Mouse (Mus musculus) liver, embryonic 14.5 days (tissue): ENCODE data around the gene Frmd5. TPM values are rescaled to one million over a fixed set of nuclear protein-coding genes. Genes with fewer than 3 reads are reported as not detected.

Experiments
- ATAC-seq: fragments of 200-750 bp; cut with Nextera tagmentation; 2 replicates; pipeline ENCODE4 v1.8.0; 2017; ENCODE audit warnings: moderate number of reproducible peaks, mild to moderate bottlenecking, moderate library complexity; ENCODE audit not compliant: insufficient read depth
- DNase-seq, 3 experiments: peaks; one replicate each; pipeline ENCODE4 v3.0.0-alpha.2; 2012 to 2013; ENCODE audit warnings: low read depth in 3 of 3, low spot score in 3 of 3
- H3K27ac ChIP-seq: fragments of 300-500 bp; sonication (generic); 2 replicates; pipeline ENCODE4 v1.5.1; 2014; ENCODE audit warnings: moderate library complexity, mild to moderate bottlenecking, control low read depth, inconsistent platforms
- H3K27me3 ChIP-seq: fragments of 300-500 bp; sonication (generic); 2 replicates; pipeline ENCODE4 v1.6.1; 2014; ENCODE audit warnings: mild to moderate bottlenecking, low read length, moderate library complexity; ENCODE audit not compliant: control insufficient read depth, insufficient read depth
- H3K36me3 ChIP-seq: fragments of 300-500 bp; sonication (generic); replicated peaks from 2 replicates; pipeline ENCODE4 v1.6.1; 2014; ENCODE audit warnings: low read depth; ENCODE audit not compliant: control insufficient read depth, insufficient read depth
- H3K4me1 ChIP-seq, 2 experiments: fragments of 200-500 bp in 1 of 2; fragments of 300-500 bp in 1 of 2; sonication (generic) in 1 of 2; replicated peaks; 2 replicates each; pipeline ENCODE4 v1.6.1; 2012 to 2014; ENCODE audit warnings: antibody characterized with exemption in 1 of 2, inconsistent platforms in 1 of 2, low read length in 1 of 2; ENCODE audit not compliant: control insufficient read depth in 2 of 2, insufficient read depth in 2 of 2
- H3K4me2 ChIP-seq: fragments of 300-500 bp; sonication (generic); 2 replicates; pipeline ENCODE4 v1.6.1; 2014; ENCODE audit warnings: low read depth, mild to moderate bottlenecking, control low read depth, moderate library complexity
- H3K4me3 ChIP-seq, 2 experiments: fragments of 200-500 bp in 1 of 2; fragments of 300-500 bp in 1 of 2; sonication (generic) in 1 of 2; 2 replicates each; pipeline ENCODE4 v1.5.1; 2012 to 2014; ENCODE audit warnings: low read depth in 2 of 2, low read length in 2 of 2, mild to moderate bottlenecking in 2 of 2, control low read depth in 1 of 2, inconsistent platforms in 1 of 2, moderate library complexity in 1 of 2; ENCODE audit not compliant: insufficient read depth in 1 of 2
- H3K9ac ChIP-seq: fragments of 300-500 bp; sonication (generic); replicated peaks from 2 replicates; pipeline ENCODE4 v1.6.1; 2014; ENCODE audit warnings: mild to moderate bottlenecking, control low read depth, moderate library complexity
- H3K9me3 ChIP-seq: fragments of 300-500 bp; sonication (generic); 2 replicates; pipeline ENCODE4 v1.6.1; 2016; ENCODE audit warnings: low read length, mixed read lengths; ENCODE audit not compliant: control insufficient read depth
- CTCF ChIP-seq: IDR thresholded peaks from 2 replicates; pipeline ENCODE4 v1.5.1; 2016; ENCODE audit warnings: antibody characterized with exemption, low read depth, control low read depth
- EP300 ChIP-seq: IDR thresholded peaks from 2 replicates; pipeline ENCODE4 v1.6.1; 2016; ENCODE audit warnings: antibody characterized with exemption, low read depth
- WGBS: fragments of 180-500 bp; shearing (Covaris S2); extraction: QIAGEN DNeasy Blood & Tissue Kit; methylation state at CpG from one replicate; pipeline ENCODE4 v1.1.7; 2014; ENCODE audit not compliant: insufficient replicate concordance; 5-methylcytosine and 5-hydroxymethylcytosine counted together
- polyA plus RNA-seq, 2 experiments: library from polyadenylated mRNA; depleted of rRNA in 1 of 2; stranded (reverse) in 1 of 2; unstranded in 1 of 2; fragments of >200 nt; fragmentation: Nextera tagmentation in 1 of 2; extraction: Ambion mirVana in 1 of 2; gene quantifications; 2 replicates each; pipeline versions ENCODE4 v1.2.1 to v1.2.3; 2012 to 2014

Gene Frmd5
- polyA plus RNA-seq, 2 experiments = 0.06 to 0.12 TPM

GRCm38 (mm10) chr2:121739410-121739809, 67.5 kb downstream of the Frmd5 start:
- DNase-seq = no peak
- WGBS = 61% methylated on average over 4 of the region's 4 CpGs
- TF ChIP-seq CTCF (no peak), EP300 (no peak)

GRCm38 (mm10) chr2:121733426-121733825, 73.5 kb downstream of the Frmd5 start:
- WGBS = 68% methylated on average over 7 of the region's 7 CpGs
- DNase-seq (no peak), ATAC-seq (no peak)
- H3K4me3 ChIP-seq = no peak overlapping the region
- no peaks in the 10 kb centered on the region for H3K36me3 ChIP-seq
- H3K27ac ChIP-seq = no peak overlapping the region
- no peaks in the 10 kb centered on the region for H3K4me1 ChIP-seq
- no peak overlapping the region for H3K4me2 ChIP-seq
- no peak overlapping the region for H3K9ac ChIP-seq
- TF ChIP-seq CTCF (no peak), EP300 (no peak)
- no peaks in the 10 kb centered on the region for H3K27me3 ChIP-seq
- H3K9me3 ChIP-seq = no peaks in the 10 kb centered on the region

More at GRCm38 (mm10) chr2:121739410-121739809, 67.5 kb downstream of the Frmd5 start:
- Histone ChIP-seq H3K27me3 (no peaks in the 10 kb centered on the region), H3K4me3 (no peak overlapping the region), H3K36me3 (no peaks in the 10 kb centered on the region), H3K4me1 (no peaks in the 10 kb centered on the region), H3K9me3 (no peaks in the 10 kb centered on the region), H3K27ac (no peak overlapping the region), H3K4me2 (no peak overlapping the region), H3K9ac (no peak overlapping the region)
- ATAC-seq = no peak

- Histone ChIP-seq H3K4me3 (no peak overlapping the region), H3K4me2 (no peak overlapping the region), H3K36me3 (no peaks in the 10 kb centered on the region), H3K4me1 (no peaks in the 10 kb centered on the region; a peak in 1 of 4 replicates), H3K9ac (no peak overlapping the region), H3K27me3 (no peaks in the 10 kb centered on the region), H3K9me3 (no peaks in the 10 kb centered on the region), H3K27ac (no peak overlapping the region)
- ATAC-seq (no peak), DNase-seq (no peak)
- TF ChIP-seq CTCF = no peak
- TF ChIP-seq EP300 = no peak
- 79% methylated on average over 11 of the region's 11 CpGs for WGBS
These were observed 76.4 kb downstream of the Frmd5 start for GRCm38 (mm10) chr2:121730486-121730885.

- no peak for TF ChIP-seq EP300
- Histone ChIP-seq H3K4me3 (no peak overlapping the region), H3K4me1 (no peaks in the 10 kb centered on the region; a peak in 1 of 4 replicates), H3K4me2 (no peak overlapping the region), H3K27ac (no peak overlapping the region), H3K27me3 (no peaks in the 10 kb centered on the region), H3K36me3 (no peaks in the 10 kb centered on the region), H3K9ac (no peak overlapping the region), H3K9me3 (no peaks in the 10 kb centered on the region)
- DNase-seq = no peak
- no peak for ATAC-seq
- 59% methylated on average over 9 of the region's 9 CpGs for WGBS
These were observed 77.8 kb downstream of the Frmd5 start for GRCm38 (mm10) chr2:121728907-121729575.

- TF ChIP-seq CTCF (no peak), EP300 (no peak)
- no peak for ATAC-seq
- H3K9me3 ChIP-seq = no peaks in the 10 kb centered on the region
- no peak overlapping the region for H3K27ac ChIP-seq
- no peaks in the 10 kb centered on the region for H3K36me3 ChIP-seq
- H3K9ac ChIP-seq = no peak overlapping the region
- WGBS = 60% methylated on average over 4 of the region's 4 CpGs
- no peaks in the 10 kb centered on the region for H3K27me3 ChIP-seq
- no peak overlapping the region for H3K4me2 ChIP-seq
- no peak overlapping the region for H3K4me3 ChIP-seq
- H3K4me1 ChIP-seq = no peaks in the 10 kb centered on the region; a peak in 1 of 4 replicates
- DNase-seq = no peak
These were observed 82.0 kb downstream of the Frmd5 start for GRCm38 (mm10) chr2:121724866-121725265.
